Mouse (Mus musculus): ENCODE results near the gene Chrm1.

GRCm38 (mm10) chr19:8703571-8703970 lies 40.0 kb downstream of the Chrm1 start:
- TF ChIP-seq CTCF (IDR thresholded peaks at IDR 0.05) (no peak), EP300 (IDR thresholded peaks at IDR 0.05) (no peak)

All from lung, postnatal 0 days (tissue).